Mouse (Mus musculus) neural tube, embryonic 10.5 days (tissue): Measurements from ENCODE around the gene Cd180.

Experiments
- DNase-seq: peaks from one replicate; pipeline ENCODE4 v3.0.0-alpha.2; 2017; ENCODE audit warnings: low spot score; ENCODE audit errors: extremely low spot score

Cd180 gene

GRCm38 (mm10) chr13:102739720-102740535, 46.6 kb downstream of the Cd180 start:
- DNase-seq: no peak

- peak; percentile 29 for DNase-seq
These were observed 51.3 kb downstream of the Cd180 start for GRCm38 (mm10) chr13:102744481-102745269.

- peak; percentile 11 for DNase-seq
These were observed 51.9 kb downstream of the Cd180 start for GRCm38 (mm10) chr13:102745270-102745600.

- DNase-seq: no peak
These were observed 52.4 kb downstream of the Cd180 start for GRCm38 (mm10) chr13:102745626-102746342.

- no peak for DNase-seq
These were observed 53.6 kb downstream of the Cd180 start for GRCm38 (mm10) chr13:102746803-102747561.

GRCm38 (mm10) chr13:102749194-102749593, 55.8 kb downstream of the Cd180 start:
- no peak for DNase-seq

GRCm38 (mm10) chr13:102749891-102750290, 56.5 kb downstream of the Cd180 start:
- no peak for DNase-seq

- DNase-seq: no peak
These were observed 60.6 kb downstream of the Cd180 start for GRCm38 (mm10) chr13:102753714-102754556.

- no peak for DNase-seq
These were observed 61.8 kb downstream of the Cd180 start for GRCm38 (mm10) chr13:102755124-102755523.

- DNase-seq: no peak
These were observed 62.7 kb downstream of the Cd180 start for GRCm38 (mm10) chr13:102756071-102756470.

GRCm38 (mm10) chr13:102758021-102758420, 64.7 kb downstream of the Cd180 start:
- no peak for DNase-seq

GRCm38 (mm10) chr13:102761410-102761809, 68.1 kb downstream of the Cd180 start:
- DNase-seq: no peak

- DNase-seq: no peak
These were observed 68.8 kb downstream of the Cd180 start for GRCm38 (mm10) chr13:102762203-102762602.

GRCm38 (mm10) chr13:102764218-102764617, 70.9 kb downstream of the Cd180 start:
- DNase-seq: no peak

- no peak for DNase-seq
These were observed 71.9 kb downstream of the Cd180 start for GRCm38 (mm10) chr13:102765216-102765615.

- no peak for DNase-seq
These were observed 73.8 kb downstream of the Cd180 start for GRCm38 (mm10) chr13:102767110-102767509.

- no peak for DNase-seq
These were observed 75.2 kb downstream of the Cd180 start for GRCm38 (mm10) chr13:102768512-102768911.

- DNase-seq: no peak
These were observed 76.8 kb downstream of the Cd180 start for GRCm38 (mm10) chr13:102770194-102770593.

- no peak for DNase-seq
These were observed 79.8 kb downstream of the Cd180 start for GRCm38 (mm10) chr13:102773169-102773568.

GRCm38 (mm10) chr13:102774786-102775201, 81.4 kb downstream of the Cd180 start:
- DNase-seq: no peak
